Mouse (Mus musculus) ES-E14 (cell line): ENCODE data around the gene Nf2. TPM values are rescaled to one million over a fixed set of nuclear protein-coding genes. Genes with fewer than 3 reads are reported as not detected.

Experiments
- DNase-seq: peaks from one replicate; pipeline ENCODE4 v3.0.0-alpha.2; 2013; ENCODE audit warnings: low read depth, low spot score
- H3K27ac ChIP-seq: 2 replicates; pipeline ENCODE4 v1.5.1; 2012; ENCODE audit warnings: low read depth, mild to moderate bottlenecking, low read length, moderate library complexity, mixed read lengths; ENCODE audit not compliant: poor library complexity, insufficient read depth, severe bottlenecking
- H3K36me3 ChIP-seq: 2 replicates; pipeline ENCODE4 v1.6.1; 2012; ENCODE audit warnings: mild to moderate bottlenecking, low read length, moderate library complexity, mixed read lengths; ENCODE audit not compliant: control insufficient read depth, poor library complexity, insufficient read depth, severe bottlenecking
- H3K4me1 ChIP-seq, 2 experiments: fragments of 150-350 bp in 1 of 2; sonication (generic) in 1 of 2; 2 replicates each; pipeline ENCODE4 v1.6.1; 2012; ENCODE audit warnings: low read length in 2 of 2, mild to moderate bottlenecking in 1 of 2, mixed read lengths in 1 of 2; ENCODE audit not compliant: control insufficient read depth in 2 of 2, insufficient read depth in 2 of 2, poor library complexity in 1 of 2
- H3K4me3 ChIP-seq, 2 experiments: fragments of 150-350 bp in 1 of 2; sonication (generic) in 1 of 2; 2 replicates each; pipeline ENCODE4 v1.5.1; 2012; ENCODE audit warnings: low read length in 2 of 2, low read depth in 1 of 2, mild to moderate bottlenecking in 1 of 2, mixed read lengths in 1 of 2; ENCODE audit not compliant: insufficient read depth in 1 of 2, poor library complexity in 1 of 2, severe bottlenecking in 1 of 2
- H3K9ac ChIP-seq: 2 replicates; pipeline ENCODE4 v1.6.1; 2012; ENCODE audit warnings: low read depth, mild to moderate bottlenecking, low read length, mixed read lengths; ENCODE audit not compliant: poor library complexity, insufficient read depth, severe bottlenecking
- H3K9me3 ChIP-seq: fragments of 150-350 bp; sonication (generic); 2 replicates; pipeline ENCODE4 v1.6.1; 2012; ENCODE audit warnings: low read depth, mild to moderate bottlenecking, low read length; ENCODE audit not compliant: control insufficient read depth, insufficient read depth
- CHD2 ChIP-seq: IDR thresholded peaks from 2 replicates; pipeline ENCODE4 v1.6.1; 2014; ENCODE audit warnings: mild to moderate bottlenecking, low read depth, low read length, inconsistent platforms
- HCFC1 ChIP-seq: IDR thresholded peaks from 2 replicates; pipeline ENCODE4 v1.6.1; 2012; ENCODE audit warnings: low read length, inconsistent platforms, borderline replicate concordance; ENCODE audit not compliant: insufficient read depth
- MAFK ChIP-seq: IDR thresholded peaks from 2 replicates; pipeline ENCODE4 v1.6.1; 2014; ENCODE audit warnings: mild to moderate bottlenecking, low read depth, low read length, inconsistent platforms; ENCODE audit not compliant: insufficient read depth
- ZC3H11A ChIP-seq: IDR thresholded peaks from 2 replicates; pipeline ENCODE4 v1.6.1; 2012; ENCODE audit warnings: low read depth, mild to moderate bottlenecking, inconsistent platforms, low read length, borderline replicate concordance
- ZNF384 ChIP-seq: IDR thresholded peaks from 2 replicates; pipeline ENCODE4 v1.6.1; 2012; ENCODE audit warnings: low read depth, low read length, inconsistent platforms
- in situ Hi-C, 2 experiments: fragments of 600-800 bp; cut with MboI; formaldehyde crosslinking; loops; one replicate each; pipeline ENCODE4 v1.15.1; 2025; ENCODE audit warnings: low sequenced_read_pairs in 2 of 2, inconsistent platforms in 1 of 2; ENCODE audit not compliant: unreplicated experiment in 2 of 2
- total RNA-seq: library from RNA; depleted of rRNA; stranded (reverse); fragments of 300-350 nt; gene quantifications from 2 replicates; pipeline ENCODE4 v1.2.3, GENCODE M21; 2012

Gene Nf2
- total RNA-seq, 1 experiment: 53.8 TPM

DNA sequence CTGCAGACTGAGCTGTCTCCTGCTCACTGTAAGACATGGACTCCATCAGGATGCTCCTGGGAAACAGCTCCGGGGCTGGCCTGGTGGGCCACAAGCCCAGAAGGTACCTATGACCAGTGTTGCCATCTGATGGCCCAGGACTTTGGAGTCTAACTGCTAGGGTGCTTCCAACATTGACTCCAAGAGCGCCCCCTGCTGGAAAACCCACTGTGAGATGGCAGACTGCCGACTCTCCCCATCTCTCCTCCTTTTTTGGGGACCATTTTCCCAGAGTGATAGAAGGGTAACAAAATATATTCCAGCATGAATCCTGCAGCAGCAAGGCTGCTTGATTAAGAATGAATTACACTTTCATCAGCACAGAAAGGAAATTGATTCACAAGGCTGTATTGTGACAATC is 76.4 kb downstream of the Nf2 start:
- Histone ChIP-seq H3K4me1 (peaks cover 0 to 4% of the 10 kb centered on the region in 2 experiments; a peak in 1 of 4 replicates), H3K27ac (no peak overlapping the region), H3K4me3 (no peak overlapping the region), H3K9ac (no peak overlapping the region), H3K9me3 (no peaks in the 10 kb centered on the region), H3K36me3 (peaks cover 22% of the 10 kb centered on the region)
- DNase-seq: peak; percentile 56
- in situ Hi-C loops: no loop called here
- TF ChIP-seq ZC3H11A (no peak), MAFK (no peak), HCFC1 (no peak)

DNA sequence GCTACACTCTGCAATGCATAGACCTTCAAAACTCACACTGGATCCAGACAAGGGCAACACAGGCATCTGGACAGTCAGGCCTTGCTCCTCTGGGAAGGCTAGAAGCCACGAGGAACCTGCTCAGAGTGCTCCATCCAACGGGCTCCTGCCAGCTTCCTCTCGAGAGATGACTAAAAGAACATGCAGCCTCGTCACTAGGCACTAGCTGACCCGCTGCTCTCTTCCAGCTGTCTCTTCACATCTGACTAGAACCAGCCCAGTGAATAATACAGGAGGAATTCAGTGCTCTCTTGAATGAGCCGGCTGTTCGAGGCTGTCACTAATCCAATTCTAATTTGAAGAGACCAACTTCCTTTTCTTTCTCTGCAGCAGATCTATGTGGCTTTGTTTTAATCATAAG is 77.6 kb downstream of the Nf2 start:
- no peaks in the 10 kb centered on the region for H3K9me3 ChIP-seq
- in situ Hi-C loops: no loop called here
- DNase-seq: no peak
- H3K9ac ChIP-seq: no peak overlapping the region
- no peak for TF ChIP-seq ZC3H11A
- TF ChIP-seq ZNF384: no peak
- no peak overlapping the region; the same call in 1 of the 2 replicates for H3K27ac ChIP-seq
- H3K4me1 ChIP-seq: peaks cover 0 to 6% of the 10 kb centered on the region in 2 experiments; a peak in 1 of 4 replicates
- no peak overlapping the region for H3K4me3 ChIP-seq
- H3K36me3 ChIP-seq: peaks cover 14% of the 10 kb centered on the region

DNA sequence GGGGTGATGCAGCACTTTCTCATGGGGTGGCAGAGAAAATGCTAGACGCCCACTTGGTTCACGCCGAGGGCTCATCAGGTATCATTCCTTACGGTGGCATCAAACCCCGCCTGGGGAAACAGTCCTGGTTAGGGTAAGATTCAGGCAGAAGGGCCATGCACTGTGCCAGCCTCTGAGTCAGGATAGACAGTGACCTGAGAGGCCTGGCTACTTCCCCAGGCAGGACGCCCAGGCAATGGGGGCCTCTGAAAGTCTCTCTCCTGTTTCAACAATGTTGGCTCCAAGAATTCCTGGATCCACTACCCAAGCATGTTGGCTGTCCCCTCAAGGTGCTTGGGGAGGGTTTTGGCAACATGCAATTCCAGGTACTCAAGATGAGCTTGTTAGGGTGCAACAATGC is 79.5 kb downstream of the Nf2 start:
- H3K36me3 ChIP-seq: peaks cover 9% of the 10 kb centered on the region; the same call in 1 of the 2 replicates

DNA sequence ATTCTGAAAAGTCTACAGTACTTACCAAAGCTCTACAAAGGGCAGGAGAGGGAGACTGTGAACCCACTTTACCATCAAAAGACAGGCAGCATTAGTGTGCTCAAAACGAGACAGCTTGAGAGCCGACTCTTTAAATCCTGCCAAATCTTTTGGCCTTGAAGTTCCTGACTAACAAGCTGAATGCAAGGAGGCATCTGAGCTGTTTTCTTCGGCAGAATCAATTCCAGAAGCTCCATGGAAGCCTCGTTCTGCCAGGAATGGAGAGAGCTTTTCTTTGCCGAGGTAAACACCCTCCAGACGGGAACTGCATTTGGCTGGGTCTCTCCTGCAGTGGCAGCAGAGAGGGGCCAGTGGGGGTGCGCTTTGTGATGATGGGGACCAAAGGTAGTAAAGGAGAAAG is 80.0 kb downstream of the Nf2 start:
- TF ChIP-seq MAFK (no peak), CHD2 (no peak), ZNF384 (no peak), ZC3H11A (no peak), HCFC1 (no peak)
- no peak overlapping the region for H3K4me3 ChIP-seq
- H3K9ac ChIP-seq: no peak overlapping the region
- no peaks in the 10 kb centered on the region for H3K9me3 ChIP-seq
- peaks cover 0 to 12% of the 10 kb centered on the region in 2 experiments; a peak in 2 of 4 replicates for H3K4me1 ChIP-seq
- peaks cover 9% of the 10 kb centered on the region; the same call in 1 of the 2 replicates for H3K36me3 ChIP-seq
- in situ Hi-C loops: no loop called here
- DNase-seq: no peak
- no peak overlapping the region for H3K27ac ChIP-seq

More for the DNA sequence above, 79.5 kb downstream of the Nf2 start:
- Histone ChIP-seq H3K9ac (no peak overlapping the region), H3K4me1 (peaks cover 0 to 9% of the 10 kb centered on the region in 2 experiments; a peak in 1 of 4 replicates), H3K4me3 (no peak overlapping the region), H3K9me3 (no peaks in the 10 kb centered on the region), H3K27ac (no peak overlapping the region)
- no peak for TF ChIP-seq ZC3H11A
- TF ChIP-seq CHD2: no peak
- TF ChIP-seq ZNF384: no peak
- TF ChIP-seq HCFC1: no peak
- no peak for TF ChIP-seq MAFK
- DNase-seq: no peak
- in situ Hi-C loops: no loop called here

DNA sequence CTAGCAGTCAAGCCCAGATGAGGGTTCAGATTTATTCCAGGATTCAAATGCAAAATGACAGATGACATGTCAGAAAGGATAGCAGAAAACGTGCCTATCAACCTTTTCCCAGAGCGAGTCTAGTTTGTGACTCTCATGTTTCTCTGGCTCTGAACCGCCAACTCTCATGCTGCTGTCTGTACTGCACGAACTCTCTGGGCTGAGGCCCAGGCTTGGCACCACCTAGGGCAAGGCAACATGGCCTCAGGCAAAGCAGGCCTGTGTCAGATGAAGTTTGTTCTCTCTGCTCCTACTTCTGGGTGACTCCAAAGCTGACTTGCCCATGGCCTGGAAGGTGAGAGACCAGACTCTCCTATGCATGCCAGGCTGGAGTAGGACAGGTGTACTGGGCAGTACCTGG is 80.9 kb downstream of the Nf2 start:
- H3K9ac ChIP-seq: no peak overlapping the region
- H3K27ac ChIP-seq: no peak overlapping the region
- peaks cover 0 to 16% of the 10 kb centered on the region in 2 experiments; a peak in 2 of 4 replicates for H3K4me1 ChIP-seq
- H3K9me3 ChIP-seq: no peaks in the 10 kb centered on the region
- H3K36me3 ChIP-seq: peaks cover 9% of the 10 kb centered on the region; the same call in 1 of the 2 replicates
- in situ Hi-C loops: no loop called here
- no peak overlapping the region for H3K4me3 ChIP-seq
- TF ChIP-seq HCFC1: no peak
- no peak for TF ChIP-seq ZNF384
- TF ChIP-seq ZC3H11A: no peak
- no peak for TF ChIP-seq MAFK
- TF ChIP-seq CHD2: no peak
- DNase-seq: no peak
